Mouse (Mus musculus): ENCODE results near the gene Ttc4.

Ttc4 gene

GRCm38 (mm10) chr4:106678442-106679118 is at the start of gene Ttc4:
Gene Ttc4, minus strand, starts transcription at chr4:106678944.
- peak; percentile 95 for DNase-seq (ENCODE audit: inconsistent ontology term)

DNA sequence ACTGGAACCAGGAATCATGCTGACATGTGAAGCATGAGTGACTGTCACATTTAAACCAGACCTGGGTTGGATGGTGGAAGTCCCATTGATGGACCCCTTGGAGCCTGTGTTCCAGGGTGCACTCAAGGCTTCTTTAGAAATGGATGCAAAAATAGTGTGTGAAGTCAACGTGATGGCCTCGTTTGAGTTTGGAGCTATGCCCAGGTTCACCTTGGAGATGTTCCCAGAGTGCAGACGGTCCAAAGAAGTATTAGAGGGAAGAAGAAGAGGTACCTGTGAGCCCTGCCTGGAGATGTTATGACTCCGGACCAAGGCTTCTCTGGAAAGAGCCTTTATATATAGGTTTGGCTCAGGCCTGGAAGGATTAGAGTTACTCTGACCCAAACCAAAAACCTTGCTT is 41.9 kb upstream of the Ttc4 start:
- no peak for DNase-seq (ENCODE audit: inconsistent ontology term)

DNA sequence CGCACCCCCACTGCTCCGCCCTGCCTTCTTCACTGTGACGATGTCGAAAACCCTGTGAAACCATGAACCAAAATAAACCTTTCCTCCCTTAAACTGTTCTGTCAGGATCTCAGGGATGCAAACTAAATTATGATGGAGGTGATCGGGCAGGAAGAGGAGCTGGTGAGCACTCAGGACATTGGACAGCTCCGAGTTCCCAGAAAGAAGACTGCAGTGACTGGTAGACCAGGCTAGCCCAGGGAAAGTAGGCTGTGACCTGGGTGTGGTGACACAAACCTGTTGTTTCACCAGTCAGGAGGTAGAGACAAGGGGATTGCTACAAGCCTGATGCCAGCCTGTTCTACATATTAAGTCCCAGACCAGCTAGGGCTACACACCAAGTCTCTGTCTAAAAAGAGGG is 34.9 kb upstream of the Ttc4 start:
- no peak for DNase-seq (ENCODE audit: inconsistent ontology term)

GRCm38 (mm10) chr4:106708408-106708807 is 29.7 kb upstream of the Ttc4 start:
- DNase-seq (ENCODE audit: inconsistent ontology term), result peak; percentile 34

GRCm38 (mm10) chr4:106707957-106708356 is 29.2 kb upstream of the Ttc4 start:
- peak; percentile 1 for DNase-seq (ENCODE audit: inconsistent ontology term)

- DNase-seq (ENCODE audit: inconsistent ontology term), result peak; percentile 40
Observed at GRCm38 (mm10) chr4:106705096-106705665, 26.4 kb upstream of the Ttc4 start.

- DNase-seq (ENCODE audit: inconsistent ontology term), result peak; percentile 53
Observed at GRCm38 (mm10) chr4:106704416-106704815, 25.7 kb upstream of the Ttc4 start.

GRCm38 (mm10) chr4:106703956-106704355 is 25.2 kb upstream of the Ttc4 start:
- DNase-seq (ENCODE audit: inconsistent ontology term), result no peak

- DNase-seq (ENCODE audit: inconsistent ontology term), result no peak
Observed at GRCm38 (mm10) chr4:106700798-106701197, 22.1 kb upstream of the Ttc4 start.

DNA sequence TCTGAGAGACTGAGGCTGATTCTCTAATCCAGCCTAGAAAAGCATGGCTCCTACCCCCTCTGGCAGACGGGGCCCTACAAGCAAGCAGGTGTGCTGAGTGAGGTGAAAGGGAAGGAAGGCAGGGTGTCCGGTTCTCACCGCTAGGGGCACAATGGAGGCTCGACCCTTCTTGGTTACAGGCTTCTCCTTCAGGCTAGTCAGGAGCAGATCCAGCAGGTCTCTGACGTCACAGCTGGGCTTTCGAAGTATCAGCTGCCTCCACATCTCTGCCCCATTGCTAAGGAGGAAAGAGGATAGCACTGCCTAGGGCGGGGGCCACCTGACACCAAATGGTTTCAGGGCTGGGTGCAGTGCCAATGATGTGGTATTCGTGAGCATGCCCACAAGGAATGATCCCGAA is 21.2 kb upstream of the Ttc4 start:
- DNase-seq (ENCODE audit: inconsistent ontology term), result peak; percentile 17

DNA sequence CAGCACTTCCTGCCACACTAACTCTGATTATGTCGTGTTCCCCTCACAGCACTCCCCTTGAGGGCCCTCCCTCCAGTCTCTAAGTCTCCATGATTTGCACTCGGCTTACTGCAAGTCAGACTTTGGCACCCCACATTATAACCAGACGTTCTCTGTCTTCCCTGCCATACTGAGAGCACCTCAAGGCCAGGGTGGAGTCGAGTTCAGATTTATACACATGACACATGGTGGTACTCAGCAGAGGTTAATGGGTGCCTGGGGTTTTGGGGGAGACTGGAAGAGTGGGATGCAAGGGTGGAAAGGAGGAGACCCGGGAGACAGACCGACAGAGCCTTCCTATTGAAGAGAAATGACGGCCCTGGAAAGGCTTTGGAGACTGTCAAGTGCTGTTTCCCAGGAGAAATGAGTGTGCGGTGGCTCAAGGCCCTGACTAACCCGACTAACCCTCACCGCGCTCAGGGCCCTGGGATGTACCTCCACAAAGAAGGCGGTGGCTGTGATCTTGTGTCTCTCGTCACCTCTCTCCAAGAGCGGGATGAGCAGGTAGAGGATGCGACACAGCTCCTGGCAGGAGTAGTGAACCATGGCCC is 15.2 kb upstream of the Ttc4 start:
- DNase-seq (ENCODE audit: inconsistent ontology term), result no peak

DNA sequence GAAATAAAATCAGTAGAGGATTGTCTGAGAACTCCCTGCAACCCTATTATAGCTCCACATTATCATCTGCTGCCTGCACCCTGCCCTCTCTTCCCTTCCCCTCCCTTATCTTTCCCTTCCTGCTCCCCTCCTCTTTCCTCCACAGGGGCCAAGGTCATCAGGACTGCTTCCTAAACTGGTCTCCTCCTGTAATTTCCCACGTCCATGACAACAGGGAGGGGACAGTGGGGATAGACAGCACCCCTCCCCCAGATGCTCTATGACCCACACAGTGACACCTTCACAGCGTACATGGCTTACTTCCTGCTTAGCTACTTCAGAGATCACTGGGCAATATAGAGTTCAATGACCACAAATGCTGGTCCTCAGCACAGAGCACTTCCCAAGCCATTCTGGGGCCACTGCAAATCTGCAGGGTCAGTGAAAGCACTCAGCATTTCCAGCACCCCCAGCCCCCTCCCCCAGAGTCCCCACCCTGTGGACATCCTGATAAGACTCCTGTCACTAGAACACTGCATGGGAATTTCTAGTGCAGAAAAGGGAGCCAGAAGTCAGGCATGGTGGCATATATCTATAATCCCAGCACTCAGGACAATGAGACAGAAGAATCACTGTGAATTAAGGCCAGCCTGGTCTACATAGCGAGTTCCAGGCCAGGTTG is 10.0 kb upstream of the Ttc4 start:
- no peak for DNase-seq (ENCODE audit: inconsistent ontology term)

DNA sequence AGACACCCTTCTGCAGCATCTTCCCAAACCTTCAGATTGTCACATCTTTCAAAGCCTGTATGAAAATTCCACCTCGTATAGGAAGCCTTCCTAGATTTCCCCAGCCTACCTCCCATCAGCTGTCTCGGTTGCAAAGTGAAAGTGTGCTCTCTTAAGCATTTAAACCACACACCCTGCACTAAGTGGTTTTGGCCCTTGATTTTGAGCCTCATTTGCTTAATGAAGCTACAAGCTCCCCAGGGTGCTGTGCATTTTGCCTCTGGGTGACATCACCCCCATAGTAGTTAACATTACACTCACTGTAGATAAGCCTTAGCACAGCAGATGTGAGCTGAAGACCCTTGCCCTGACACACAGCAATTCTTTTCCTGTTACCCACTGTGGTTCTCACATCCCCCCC is 2.2 kb upstream of the Ttc4 start:
- no peak for DNase-seq (ENCODE audit: inconsistent ontology term)

- no peak for DNase-seq (ENCODE audit: inconsistent ontology term)
Observed at GRCm38 (mm10) chr4:106679152-106679551, 408 bp upstream of the Ttc4 start.

- DNase-seq (ENCODE audit: inconsistent ontology term), result no peak
Observed at GRCm38 (mm10) chr4:106676749-106677148, 2.0 kb downstream of the Ttc4 start.

- DNase-seq (ENCODE audit: inconsistent ontology term), result no peak
Observed at GRCm38 (mm10) chr4:106666546-106666945, 12.2 kb downstream of the Ttc4 start.

DNA sequence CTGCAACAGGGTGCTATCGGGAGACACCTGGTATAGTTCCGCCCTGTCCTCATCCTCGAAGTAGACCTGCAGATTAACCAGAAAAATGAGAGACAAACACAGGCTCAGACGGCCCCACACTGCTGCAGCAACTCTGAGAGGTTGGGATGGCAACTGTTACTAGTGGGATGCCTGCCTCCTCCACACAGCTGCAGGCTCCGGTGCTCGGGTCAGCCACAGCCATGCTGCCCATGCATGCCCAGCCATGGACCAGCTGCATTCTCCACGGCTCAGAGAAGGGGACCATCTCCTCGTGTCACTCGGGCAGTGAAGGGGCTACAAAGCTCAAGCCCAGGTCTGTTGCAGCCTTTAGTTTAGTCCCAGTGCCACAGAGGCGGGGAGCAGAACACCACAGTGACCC is 13.1 kb downstream of the Ttc4 start:
- no peak for DNase-seq (ENCODE audit: inconsistent ontology term)

- DNase-seq (ENCODE audit: inconsistent ontology term), result no peak
Observed at GRCm38 (mm10) chr4:106665269-106665668, 13.5 kb downstream of the Ttc4 start.

DNA sequence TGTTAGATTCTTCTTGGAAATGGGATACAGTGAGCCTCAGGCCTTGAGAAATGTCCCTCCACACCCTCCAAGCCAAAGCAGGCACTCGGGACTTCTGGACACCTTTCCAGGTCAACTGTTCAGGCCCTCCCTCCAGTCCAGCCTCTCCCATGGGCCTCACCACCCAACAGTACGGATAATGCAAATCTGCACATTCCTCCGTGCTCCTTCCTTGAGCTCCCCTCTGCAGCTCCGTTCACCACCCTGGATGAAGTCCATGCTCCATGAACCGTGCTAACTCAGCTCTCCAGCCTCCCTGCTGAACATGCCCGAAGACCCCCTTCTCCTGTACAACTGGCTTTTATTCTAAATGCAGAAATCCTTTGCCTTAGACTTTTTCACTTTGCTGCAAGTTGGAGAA is 14.0 kb downstream of the Ttc4 start:
- DNase-seq (ENCODE audit: inconsistent ontology term), result no peak

DNA sequence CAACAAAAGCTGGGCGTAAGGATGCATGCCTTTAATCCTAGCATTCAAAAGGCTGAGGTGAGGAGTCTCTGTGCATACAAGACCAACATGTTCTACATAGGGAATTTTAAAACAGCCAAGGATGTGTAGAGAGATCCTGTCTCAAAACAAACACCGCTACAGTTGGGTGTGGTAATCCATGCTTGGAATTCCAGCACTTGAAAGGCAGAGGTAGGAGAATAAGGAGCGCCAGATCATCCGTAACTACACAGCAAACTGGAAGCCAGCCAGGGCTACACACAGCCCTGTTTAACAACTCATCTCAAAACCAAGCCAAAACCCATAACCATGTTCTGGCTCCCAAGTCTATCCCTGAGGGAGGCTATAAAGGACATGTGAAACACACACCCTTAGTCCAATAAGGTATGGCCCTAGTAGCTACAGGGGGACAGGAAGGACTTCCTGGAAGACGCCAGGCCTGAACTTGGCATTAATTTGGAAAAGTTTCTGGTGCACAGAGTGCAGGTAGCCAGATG is 14.7 kb downstream of the Ttc4 start:
- no peak for DNase-seq (ENCODE audit: inconsistent ontology term)

GRCm38 (mm10) chr4:106655681-106656080 is 23.1 kb downstream of the Ttc4 start:
- no peak for DNase-seq (ENCODE audit: inconsistent ontology term)

DNA sequence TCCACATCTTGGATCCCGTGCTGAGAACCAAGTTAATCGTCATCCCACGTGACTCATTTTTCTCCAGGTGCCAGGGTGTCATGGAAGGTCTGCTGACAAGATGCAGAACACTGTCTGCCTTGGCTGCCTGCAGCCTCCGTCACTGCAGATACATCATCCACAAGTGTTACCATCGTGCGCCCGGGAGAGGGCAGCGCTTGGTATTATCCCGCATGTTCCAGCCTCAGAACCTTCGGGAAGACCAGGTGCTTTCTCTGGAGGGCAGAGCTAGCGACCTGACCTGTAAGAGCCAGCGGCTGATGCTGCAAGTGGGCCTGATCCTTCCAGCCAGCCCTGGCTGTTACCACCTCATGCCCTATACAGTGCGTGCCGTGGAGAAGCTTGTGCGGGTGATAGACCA is 25.7 kb downstream of the Ttc4 start:
- DNase-seq (ENCODE audit: inconsistent ontology term), result no peak

GRCm38 (mm10) chr4:106652546-106652945 is 26.2 kb downstream of the Ttc4 start:
- no peak for DNase-seq (ENCODE audit: inconsistent ontology term)
